Mouse (Mus musculus): ENCODE measurements around the gene 4930558K02Rik. TPM values are rescaled to one million over a fixed set of nuclear protein-coding genes. Genes with fewer than 3 reads are reported as not detected.

Gene 4930558K02Rik
- total RNA-seq, 4 experiments from 2014 or later, result not detected

DNA sequence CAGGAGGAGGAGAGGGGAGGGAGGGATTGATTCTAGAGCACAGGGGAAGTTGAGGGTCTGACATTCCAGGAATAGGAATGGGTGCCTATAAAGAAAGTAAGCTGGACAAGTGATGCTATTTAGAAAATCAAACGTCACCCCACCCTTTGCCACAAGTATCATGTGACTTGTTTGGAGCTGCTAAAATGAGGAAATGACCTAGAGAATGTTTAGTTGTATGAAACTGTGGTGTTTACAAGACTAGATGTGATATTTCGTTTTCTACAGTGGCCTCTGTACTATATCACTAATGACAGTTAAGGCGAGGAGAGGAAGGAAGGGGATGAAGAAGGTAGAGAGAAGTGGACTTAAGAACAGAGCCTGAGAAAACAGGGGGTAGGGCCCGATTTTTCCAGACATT is 19.3 kb upstream of the 4930558K02Rik start:
- DNase-seq (ENCODE audit: low spot score in 2 of 2), result no peak

DNA sequence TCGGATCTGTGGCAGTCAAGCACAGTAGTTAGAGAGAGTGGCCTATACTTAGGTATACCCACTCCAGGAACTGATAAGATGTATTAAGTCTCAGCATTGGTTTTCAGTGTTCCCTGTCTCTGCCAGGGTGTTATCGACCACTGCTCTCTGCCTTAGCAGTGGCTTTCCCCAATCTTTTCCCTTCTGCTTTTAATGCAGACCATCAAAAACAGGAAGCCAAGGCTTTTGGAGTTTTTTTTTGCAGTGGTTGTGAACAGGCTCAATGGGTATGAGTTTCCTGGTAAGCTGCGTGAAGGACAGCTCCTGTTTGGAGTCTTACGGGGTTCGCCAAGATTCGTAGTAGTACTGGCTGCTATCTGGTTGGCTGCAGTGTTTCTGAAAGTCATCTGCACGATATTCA is 13.0 kb upstream of the 4930558K02Rik start:
- no peak for DNase-seq (ENCODE audit: low spot score in 2 of 2)

DNA sequence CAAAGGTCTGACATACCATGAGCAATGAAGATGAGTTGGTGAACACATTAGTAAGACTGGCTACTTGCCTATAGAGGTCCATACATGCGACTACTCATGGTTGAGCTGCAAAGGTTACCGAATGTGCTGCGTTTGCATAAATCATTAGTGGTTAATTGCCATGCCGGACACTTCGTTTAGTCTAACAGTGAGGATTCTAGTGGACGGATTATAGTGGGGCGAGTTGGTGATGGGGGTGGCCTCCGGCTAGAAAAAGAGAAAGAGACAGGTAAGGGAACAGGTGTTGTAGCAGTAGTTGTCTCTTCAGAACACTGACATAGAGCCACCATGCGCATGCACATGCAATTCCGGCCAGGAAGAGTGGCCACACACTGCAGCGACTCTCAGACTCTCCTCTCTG is 12.4 kb upstream of the 4930558K02Rik start:
- no peak for DNase-seq (ENCODE audit: low spot score in 2 of 2)

DNA sequence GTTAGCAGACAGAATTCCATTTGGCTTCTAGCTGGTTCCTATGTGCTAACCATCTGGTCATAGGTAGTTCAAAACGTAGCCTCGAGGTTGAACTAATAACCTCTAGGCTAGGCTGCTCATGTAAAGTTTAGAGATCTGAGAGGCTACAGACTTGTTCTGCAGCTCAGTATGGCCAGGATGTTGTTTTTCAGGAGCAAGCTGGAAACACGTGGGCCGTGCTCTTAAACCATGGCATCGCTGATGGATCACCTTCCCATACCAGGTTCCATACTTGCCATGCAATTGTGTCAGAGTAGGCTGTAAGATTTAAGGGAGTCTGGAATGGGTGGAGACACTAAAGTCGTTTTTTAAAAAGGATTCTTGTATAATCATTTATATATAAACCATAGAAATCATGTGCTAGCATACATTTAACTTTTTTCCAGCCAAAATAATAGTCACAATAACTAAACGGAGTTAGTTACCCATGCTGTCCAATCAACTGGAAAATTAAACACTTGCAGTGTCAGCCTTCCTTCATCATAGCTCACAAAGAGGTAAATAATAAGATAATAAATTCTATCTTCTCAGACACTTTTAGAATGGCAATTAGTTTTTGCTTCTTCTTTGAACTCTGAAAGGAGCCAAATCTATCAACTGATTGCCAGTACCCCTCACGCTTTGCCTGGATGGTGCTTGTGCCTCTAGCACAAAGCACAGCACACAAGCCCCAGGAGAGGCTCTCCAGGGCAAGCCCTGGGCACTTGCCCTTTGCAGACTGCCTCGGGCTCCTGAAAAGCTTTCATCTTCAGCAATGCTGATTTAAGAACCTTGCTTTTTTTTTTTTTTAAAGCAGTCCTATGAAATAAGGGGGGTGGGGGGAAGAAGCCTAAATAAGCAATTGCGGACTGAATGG is 11.5 kb upstream of the 4930558K02Rik start:
- no peak for DNase-seq (ENCODE audit: low spot score in 2 of 2)

DNA sequence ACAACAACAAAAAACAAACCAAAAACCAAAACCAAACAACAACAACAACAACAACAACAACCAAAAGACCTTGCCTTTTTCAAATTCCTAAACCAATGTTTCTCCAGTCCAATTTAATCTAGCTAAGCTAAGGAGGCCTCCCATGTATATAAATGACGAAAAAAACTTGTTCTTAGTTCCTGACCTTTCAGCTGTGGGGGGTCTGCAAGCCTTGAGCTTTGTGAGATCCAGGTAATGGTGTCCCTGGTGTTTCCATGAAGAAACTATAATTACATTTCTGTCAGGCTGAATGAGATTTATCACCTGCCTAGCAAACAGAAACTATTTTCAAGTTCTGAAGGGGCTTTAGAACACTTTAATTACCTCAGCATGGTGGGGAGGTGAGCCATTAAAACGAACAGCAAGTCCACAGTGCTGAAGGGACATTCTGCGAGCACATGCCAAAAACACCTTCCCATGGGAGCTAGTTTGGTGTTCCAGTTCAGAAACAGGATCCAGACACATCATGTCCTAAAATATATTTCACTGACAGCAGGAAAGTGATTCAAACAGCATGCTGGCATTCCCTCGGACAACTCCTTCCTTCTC is 4.6 kb upstream of the 4930558K02Rik start:
- DNase-seq (ENCODE audit: low spot score in 2 of 2), result no peak

DNA sequence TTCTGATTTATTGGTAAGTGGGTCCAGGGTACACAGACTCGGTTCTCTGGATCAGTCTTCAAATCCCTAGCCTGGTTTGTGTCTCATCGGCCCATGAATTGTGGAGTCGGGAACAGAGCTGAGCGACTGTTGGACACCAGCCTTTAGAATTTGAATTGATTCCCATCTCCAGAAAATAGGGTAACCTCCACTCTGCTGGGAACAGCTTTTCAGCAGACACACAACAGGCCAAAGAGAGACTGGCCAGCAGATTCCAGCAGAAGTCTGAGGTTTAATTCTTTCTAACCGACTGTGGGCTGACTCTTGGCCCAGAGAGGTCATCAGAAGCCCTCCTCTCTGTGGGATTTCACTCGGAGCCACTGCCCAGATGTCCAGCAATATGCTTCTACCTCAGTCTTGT is 4.0 kb upstream of the 4930558K02Rik start:
- no peak for DNase-seq (ENCODE audit: low spot score in 2 of 2)

DNA sequence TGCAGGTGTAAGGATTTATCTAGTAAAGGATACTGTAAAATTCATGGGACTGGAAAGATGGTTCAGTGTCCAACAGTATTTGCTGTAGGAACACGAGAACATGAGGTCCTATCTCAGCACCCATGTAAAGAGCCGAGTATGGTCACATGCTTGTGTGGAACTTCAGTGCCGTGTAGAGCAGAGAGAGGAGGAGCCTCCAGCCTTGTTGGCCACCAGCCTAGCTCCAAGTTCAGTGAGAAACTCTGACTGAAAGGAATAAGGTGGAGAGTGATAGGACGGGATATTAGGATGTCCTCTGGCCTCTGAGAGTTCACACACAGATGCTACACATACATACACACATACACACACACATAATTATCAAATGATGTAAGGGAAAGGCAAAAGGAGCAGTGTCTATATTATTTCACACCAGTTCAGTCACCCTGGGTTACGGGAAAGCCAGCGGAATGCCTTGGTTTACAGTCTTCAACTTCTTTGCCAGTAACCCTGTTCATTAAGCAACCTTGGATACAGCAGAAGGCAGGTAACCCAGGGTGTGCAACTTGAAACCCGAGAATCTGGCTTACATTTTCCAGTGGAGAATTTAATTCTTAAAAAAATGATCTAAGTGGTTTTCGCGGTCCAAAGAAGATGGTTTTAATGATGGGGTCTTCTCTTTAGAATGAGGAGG is 1.3 kb upstream of the 4930558K02Rik start:
- no peak for DNase-seq (ENCODE audit: low spot score in 2 of 2)

DNA sequence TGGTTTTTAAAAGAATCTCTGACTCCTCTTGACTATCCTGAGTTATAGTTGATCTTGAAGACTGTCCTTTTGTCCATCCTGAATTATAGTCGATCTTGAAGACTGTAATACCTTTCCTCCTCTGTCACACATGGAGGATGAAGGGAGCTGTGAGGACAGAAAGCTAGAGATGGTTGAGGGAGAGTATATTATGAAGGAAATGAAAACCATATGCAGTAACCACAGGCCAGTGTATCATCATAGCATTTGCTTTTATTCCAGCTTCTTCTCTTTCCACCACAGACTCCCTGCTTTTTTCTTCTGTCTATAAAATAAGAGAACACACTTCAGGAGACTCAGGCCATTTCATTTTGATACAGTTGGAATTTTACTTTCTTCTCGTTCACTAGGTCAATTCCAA is 610 bp upstream of the 4930558K02Rik start:
- DNase-seq (ENCODE audit: low spot score in 2 of 2), result no peak

DNA sequence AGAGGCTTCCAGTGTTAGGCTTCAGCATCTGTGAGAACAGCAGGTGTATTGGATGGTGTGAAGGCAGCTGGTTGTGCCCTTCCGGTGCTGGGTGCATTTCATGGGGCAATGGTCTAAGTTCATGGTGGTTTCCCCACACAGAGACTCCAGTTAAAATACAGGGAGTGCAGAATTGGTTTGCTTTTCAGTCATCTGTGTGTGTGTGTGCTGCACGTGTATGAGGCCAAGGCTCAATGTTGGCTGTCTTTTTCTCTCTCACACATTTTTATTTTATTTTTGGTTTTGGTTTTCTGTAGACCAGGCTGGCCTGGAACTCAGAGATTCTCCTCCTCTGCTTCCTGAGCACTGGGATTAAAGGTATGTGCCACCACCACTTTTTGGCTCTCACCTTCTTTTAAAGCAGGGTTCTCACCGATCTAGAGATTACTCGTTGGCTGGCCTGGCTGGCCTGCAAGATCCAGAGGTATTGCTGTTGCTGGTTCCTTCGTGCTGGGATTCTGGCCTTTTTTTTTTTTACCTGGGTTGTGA is 1.2 kb downstream of the 4930558K02Rik start:
- no peak for DNase-seq (ENCODE audit: low spot score in 2 of 2)

DNA sequence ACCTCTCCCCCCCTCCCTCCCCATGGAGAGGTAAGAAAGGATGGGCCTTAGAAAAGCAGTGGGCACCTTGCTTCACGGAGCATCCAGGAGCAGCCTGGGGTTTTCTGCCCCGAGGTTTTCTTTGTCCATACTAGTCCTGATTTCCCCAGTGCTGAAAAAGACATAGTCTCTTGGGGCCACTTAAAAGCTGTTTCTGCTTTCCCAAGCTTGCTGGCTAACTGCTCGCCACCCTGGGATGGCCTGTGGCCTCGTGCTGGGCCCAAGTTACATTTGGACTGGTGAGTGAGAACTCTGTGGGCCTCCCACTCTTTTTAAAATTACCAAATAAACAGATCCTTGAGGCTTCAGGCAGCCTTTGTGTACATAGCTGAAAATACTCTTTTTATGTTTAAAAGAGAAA is 2.1 kb downstream of the 4930558K02Rik start:
- no peak for DNase-seq (ENCODE audit: low spot score in 2 of 2)

DNA sequence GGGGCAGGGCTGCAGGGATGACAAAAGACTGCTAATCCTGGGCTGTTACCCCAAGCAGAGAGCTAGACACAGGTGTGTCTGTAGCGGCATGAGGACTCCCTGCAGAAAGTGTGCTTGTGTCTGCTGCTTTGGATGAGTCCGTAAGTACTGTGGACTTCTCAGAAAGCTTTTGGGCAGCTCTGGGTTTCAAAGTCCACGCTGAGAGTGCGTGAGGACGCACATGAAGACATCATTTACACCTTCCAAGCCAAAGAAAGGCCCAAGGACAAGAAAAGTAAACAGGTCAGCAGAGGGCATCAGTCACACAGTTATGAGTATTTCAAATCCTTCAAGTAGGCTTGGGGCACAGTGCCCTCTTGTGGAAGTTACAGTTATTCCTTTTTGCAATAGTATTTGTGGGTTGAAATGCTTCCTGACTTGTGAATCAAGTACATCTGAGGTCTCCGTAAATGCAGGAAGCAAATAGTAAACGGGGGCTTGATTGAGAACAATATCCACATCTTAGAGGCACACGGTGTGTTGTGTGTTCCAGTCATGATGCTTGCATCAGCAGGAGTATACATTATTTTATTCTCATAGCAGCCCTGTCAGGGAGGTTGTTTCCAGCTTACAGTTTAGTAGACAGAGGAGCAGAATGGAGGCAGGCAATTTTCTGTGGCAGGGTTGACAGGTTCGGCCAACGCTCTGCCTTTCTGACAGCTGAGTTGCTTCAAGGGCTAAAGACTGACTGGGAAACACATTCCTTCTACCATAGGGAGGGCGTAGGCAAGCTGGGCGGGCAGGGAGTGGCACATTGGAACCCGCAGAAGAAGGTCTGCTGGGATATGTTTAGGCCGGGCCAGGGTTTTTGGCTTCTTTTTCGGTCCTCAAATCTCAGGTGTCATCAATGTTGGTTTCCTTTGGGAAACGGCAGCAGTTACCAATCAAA is 2.9 kb downstream of the 4930558K02Rik start:
- DNase-seq (ENCODE audit: low spot score in 2 of 2), result peak; percentile 70 to 80

DNA sequence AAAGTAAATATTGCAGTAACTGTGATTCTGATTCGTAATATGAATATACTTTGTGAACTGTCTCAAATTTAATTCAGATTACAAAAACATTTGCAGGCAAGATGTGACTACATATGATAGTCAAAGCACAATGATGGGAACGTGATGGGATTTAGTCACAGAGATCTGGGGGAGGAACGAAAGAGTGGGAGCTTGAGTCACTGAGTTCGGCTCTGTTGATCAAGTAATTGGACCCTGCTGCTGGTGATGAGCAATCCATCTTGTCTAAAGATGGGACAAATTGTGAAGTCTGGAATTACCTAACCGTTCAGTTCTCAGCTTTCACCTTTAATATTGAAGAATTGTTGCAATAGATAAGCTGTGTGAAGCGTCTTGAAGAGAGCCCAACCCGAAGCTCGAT is 7.2 kb downstream of the 4930558K02Rik start:
- no peak for DNase-seq (ENCODE audit: low spot score in 2 of 2)

DNA sequence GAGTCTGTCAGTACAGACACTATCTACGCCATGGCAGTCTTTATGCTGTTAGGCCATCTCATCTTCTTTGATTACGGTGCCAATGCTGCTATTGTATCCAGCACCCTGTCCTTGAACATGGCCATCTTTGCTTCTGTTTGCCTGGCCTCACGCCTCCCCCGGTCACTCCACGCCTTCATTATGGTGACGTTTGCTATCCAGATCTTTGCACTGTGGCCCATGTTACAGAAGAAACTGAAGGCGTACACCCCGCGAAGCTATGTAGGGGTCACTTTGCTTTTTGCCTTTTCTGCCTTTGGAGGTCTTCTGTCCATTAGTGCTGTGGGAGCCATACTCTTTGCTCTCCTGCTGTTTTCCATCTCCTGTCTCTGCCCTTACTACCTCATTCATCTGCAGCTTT is 8.6 kb downstream of the 4930558K02Rik start:
- DNase-seq (ENCODE audit: low spot score in 2 of 2), result no peak

DNA sequence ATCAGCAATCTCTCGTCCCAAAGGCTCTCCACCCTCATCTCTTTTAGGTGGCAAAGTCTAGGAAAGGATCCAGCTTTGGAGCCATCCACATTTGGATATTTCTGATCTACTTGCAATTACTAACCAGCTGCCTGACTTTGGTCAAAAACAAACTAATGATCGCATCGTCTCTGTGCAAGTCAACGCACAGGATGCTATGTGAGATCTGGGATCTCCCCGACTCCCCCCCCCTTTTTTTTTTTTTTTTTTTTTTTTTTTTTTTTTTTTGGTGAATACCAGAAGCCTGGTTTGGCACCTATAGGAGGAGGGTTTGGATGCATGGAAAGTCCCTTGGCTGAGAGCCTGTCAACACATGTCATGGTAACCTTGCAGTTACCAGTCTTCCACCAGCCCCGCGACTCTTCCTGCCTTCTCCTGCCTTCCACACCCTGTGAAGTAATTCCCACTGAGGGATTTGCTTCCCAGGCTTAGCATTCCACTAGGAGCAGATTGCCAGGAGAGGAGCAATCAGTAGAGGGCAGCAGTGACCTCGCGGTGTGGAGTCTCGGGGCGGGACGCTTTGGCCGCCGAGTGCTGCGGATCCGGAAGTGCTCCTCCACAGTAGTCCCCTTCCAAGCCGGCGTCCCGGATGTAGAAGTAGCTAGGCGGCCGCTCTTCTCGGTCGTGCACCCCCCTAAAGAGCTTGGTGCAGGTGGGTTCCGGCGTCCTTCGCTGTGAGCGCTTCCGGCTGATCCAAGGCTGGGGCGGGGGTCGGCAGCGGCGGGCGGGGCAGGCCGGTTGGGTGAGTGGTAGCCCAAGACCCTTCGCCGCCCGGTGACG is 10.6 kb downstream of the 4930558K02Rik start, which contains the start of gene Pigc:
TSS of gene Pigc (plus strand) at position 598 of the 819 bp plus-strand sequence.
- DNase-seq (ENCODE audit: low spot score in 2 of 2), result peak; percentile 91 to 92

DNA sequence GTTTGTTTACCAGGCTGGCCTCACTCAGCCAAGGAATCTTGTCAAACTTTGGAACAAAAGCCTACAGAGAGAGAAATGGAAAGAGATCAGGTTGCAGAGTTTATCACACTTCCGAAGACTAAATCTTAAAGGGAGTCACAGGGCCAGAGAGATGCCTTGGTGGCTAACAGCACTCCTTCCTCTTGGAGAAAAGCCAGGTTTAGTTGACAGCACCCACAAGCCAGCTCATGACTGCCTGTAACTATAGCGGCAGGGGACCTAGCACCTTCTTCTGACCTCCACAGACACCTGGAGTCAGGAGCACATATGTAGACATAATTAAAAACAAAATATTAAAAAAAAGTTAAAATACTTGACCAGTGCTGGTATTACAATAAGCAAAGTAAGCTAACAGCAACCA is 11.5 kb downstream of the 4930558K02Rik start:
- DNase-seq (ENCODE audit: low spot score in 2 of 2), result no peak

DNA sequence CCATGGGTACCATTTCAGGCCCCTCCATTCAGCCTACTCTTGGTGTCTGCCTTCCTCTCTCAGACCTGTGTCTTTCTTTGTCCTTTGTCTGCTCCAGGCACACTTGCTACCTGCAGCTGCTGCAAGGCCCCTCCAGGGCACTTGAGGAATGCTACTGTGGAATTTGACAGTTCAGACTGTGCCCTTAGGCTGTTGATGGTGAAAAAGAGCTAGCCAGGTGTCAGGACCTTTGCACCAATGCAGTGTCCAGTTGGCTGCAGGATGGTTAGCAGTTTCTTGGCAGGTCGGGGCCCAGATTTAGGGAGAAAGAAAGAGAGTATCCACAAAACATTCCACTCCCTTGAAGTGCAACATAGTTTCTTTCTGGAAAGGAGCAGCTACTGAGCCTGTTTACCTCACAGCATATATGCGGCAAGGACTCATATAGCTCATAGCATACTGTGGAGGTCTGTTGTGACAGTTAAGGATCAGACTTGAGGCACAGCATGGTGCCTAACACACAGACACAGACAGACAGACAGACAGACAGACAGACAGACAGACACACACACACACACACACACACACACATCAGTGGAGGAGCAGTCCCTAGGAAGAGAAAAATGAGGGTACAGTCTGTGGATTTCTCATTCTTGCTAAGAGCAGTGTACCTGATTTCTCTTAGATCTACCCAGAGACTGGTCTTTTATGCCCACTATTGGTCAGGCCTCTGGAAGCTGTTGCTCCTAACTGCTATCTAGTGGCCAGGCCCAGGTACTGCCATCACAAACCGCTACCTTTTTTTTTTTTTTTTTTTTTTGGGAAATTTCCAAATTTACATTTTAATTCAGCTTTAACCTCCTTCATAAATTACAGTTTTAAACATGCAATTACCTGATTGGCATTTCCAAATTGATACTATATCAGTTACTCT is 16.7 kb downstream of the 4930558K02Rik start:
- DNase-seq (ENCODE audit: low spot score in 2 of 2), result no peak

DNA sequence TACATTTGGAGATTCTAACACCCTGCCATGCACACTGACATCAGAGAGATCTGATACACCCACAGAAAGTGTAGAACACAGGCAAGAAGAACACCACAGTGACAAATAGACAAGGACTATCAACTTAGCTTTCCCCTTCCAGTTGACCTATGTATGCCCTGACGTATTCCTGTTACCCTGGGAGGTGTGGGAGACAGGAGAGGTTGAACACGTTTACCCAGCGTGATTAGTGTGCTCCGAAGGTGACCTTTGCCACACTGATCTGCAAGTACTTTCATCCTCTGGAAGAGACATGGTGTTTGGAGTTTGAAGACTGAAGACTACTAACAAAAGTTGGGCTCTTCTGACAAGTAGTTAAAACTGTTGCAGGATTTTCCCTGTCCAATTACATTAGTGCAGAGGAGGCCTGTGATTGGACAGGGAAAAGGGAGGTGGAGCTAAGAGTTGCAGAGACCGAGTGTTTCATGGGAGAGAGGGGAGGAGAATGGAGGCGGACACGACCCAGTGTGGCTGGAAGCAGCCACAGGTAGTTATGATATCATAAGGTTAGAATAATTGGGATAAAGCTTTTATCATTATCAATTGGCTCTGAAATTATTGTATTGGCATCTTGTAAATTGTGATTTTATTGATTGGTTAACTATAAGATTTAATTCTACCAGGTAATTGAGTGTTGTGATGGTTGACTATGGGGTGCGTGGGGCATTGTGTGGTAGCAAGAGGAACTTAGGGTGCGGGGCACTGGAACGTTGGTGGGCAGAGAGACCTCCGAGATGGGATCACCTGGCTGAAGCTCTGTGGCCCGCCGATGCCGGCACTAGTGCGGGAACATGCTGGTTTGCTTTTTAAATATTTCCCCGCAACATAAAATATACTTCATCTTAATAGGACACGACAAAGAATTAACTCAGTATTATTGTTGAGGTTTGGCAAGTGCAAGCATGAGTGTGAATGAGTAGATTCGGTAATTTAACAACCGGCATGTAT is 21.2 kb downstream of the 4930558K02Rik start:
- no peak for DNase-seq (ENCODE audit: low spot score in 2 of 2)

DNA sequence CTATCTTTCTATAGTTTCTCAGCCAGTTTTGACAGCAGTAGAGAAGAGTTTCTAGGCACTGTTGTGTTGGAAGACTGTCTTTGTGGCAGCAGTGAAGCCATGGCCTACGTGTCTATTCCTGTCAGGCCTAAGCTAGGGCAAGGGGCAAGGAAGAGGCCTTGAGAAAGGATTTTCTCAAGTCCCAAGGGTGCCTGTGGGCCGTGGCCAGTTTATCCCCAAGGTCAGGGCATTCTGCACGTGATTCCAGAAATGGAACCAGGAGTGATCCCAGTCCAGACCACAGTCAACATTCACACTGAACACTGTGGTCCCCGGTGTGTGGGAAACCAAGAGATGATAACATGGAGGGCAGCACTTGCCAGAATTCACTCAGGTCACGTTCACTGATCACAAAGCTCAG is 23.6 kb downstream of the 4930558K02Rik start:
- no peak for DNase-seq (ENCODE audit: low spot score in 2 of 2)

Data from layer of hippocampus, adult 8-10 months (tissue).